Mouse (Mus musculus) forebrain, embryonic 10.5 days (tissue): ENCODE data around the gene Klf9. TPM values are rescaled to one million over a fixed set of nuclear protein-coding genes. Genes with fewer than 3 reads are reported as not detected.

Experiments used
- DNase-seq: peaks from one replicate; pipeline ENCODE4 v3.0.0-alpha.2; 2017; ENCODE audit warnings: low spot score; ENCODE audit errors: extremely low spot score
- H3K27ac ChIP-seq: fragments of 300-500 bp; sonication (generic); 2 replicates; pipeline ENCODE4 v1.5.1; 2016; ENCODE audit warnings: mild to moderate bottlenecking
- H3K27me3 ChIP-seq: fragments of 300-500 bp; sonication (generic); 2 replicates; pipeline ENCODE4 v1.6.1; 2016; ENCODE audit warnings: mild to moderate bottlenecking; ENCODE audit not compliant: poor library complexity, severe bottlenecking
- H3K36me3 ChIP-seq: fragments of 300-500 bp; sonication (generic); replicated peaks from 2 replicates; pipeline ENCODE4 v1.6.1; 2016; ENCODE audit warnings: mild to moderate bottlenecking, moderate library complexity
- H3K4me1 ChIP-seq: fragments of 300-500 bp; sonication (generic); 2 replicates; pipeline ENCODE4 v1.6.1; 2016
- H3K4me3 ChIP-seq: fragments of 300-500 bp; sonication (generic); 2 replicates; pipeline ENCODE4 v1.5.1; 2016; ENCODE audit warnings: mild to moderate bottlenecking, moderate library complexity
- H3K9me3 ChIP-seq: fragments of 300-500 bp; sonication (generic); 2 replicates; pipeline ENCODE4 v1.6.1; 2016; ENCODE audit warnings: mild to moderate bottlenecking, moderate library complexity
- WGBS: fragments of 180-500 bp; shearing (Covaris S2); methylation state at CpG from one replicate; pipeline ENCODE4 v1.1.7; 2016; 5-methylcytosine and 5-hydroxymethylcytosine counted together
- polyA plus RNA-seq: library from polyadenylated mRNA; unstranded; fragments of >200 nt; fragmentation: Nextera tagmentation; extraction: Ambion mirVana; gene quantifications from 2 replicates; pipeline ENCODE4 v1.2.1, GENCODE M21; 2016

Klf9 gene
- polyA plus RNA-seq, result 0.81 and 0.95 TPM in 2 replicates

DNA sequence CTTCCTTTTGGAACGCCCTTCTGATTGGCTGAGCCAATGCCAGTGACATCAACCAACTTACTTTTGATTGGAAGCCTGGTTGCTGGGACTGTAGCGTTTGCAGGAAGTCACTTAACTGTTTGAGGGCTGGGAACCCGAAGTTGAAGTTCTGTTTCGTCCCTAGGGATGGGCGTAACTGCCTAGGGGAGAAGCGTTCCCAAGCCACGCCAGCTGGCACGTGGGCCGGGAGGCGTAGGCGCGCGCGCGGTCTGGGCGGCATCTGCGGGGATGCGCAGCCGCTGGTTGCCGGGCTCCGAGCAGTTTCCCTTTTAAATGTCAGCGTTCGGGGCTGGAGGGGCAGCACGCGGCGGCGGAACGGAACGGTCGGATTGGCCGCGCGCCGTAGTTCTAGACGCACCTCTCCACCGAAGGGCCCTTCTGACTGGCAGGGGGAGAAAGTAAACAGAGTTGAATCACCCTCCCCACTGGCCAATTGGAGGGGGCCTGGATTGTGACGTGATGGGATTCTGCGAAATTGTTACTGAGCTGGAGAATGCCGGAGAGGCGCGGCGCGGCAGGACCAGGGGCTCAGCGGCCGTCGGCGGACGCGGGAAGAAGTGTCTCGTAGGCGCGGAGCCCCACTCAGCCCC lies at the start of gene Klf9:
Klf9 (plus strand) TSS at position 538 of the 629 bp plus-strand sequence.
- H3K27ac ChIP-seq, result peak within 1 kb of the TSS; percentile 83
- WGBS, result under 1% methylated on average over 52 of the region's 52 CpGs
- peak; percentile 87 for DNase-seq
- peak within 1 kb of the TSS; percentile 67 for H3K4me3 ChIP-seq
- H3K4me1 ChIP-seq, result peaks cover 33% of the 10 kb centered on the region
- H3K27me3 ChIP-seq, result peaks cover 80% of the 10 kb centered on the region
- no peaks in the 10 kb centered on the region for H3K9me3 ChIP-seq
- no peaks in the 10 kb centered on the region for H3K36me3 ChIP-seq

DNA sequence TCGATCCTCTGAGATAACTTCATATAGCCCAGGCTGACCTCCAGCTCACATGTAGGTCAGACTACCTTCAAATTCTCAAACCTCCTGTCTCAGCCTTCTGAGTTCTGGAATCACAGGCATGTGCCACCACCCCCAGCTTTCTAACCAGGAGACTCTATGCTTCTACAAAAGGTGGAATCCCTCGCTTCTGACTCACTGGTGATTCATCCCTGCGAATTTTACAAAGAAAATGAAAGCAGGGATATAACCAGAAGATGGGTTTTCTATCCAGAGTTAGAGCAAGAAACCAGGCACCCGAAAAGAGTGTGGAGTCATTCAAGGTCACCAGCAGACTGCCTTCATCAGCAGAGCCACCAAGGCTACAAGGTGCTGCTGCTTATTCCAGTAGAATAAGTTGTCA lies 49.4 kb upstream of the Klf9 start:
- DNase-seq, result no peak
- Histone ChIP-seq H3K27ac (no peak overlapping the region), H3K4me1 (no peaks in the 10 kb centered on the region), H3K9me3 (no peaks in the 10 kb centered on the region), H3K36me3 (no peaks in the 10 kb centered on the region), H3K4me3 (no peak overlapping the region), H3K27me3 (no peaks in the 10 kb centered on the region)
- WGBS, result 94% methylated on average over 4 of the region's 4 CpGs

DNA sequence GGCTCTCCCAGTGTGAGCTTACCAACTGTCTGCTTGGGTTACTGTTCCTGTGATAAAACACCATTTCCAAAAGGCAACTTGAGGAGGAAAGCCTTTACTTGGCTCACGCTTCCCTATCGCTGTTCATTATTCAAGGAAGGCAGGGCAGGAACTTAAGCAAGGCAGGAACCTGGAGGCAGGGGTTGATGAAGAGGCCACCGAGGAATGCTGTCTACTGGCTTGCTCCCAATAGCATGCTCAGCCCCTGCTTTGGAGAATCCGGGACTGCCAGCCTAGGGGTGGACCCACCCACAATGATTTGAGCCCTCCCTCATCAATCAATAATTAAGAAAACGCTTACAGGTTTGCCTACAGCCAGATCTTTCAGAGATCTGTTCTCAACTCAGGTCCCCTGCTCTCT lies 47.5 kb upstream of the Klf9 start:
- H3K9me3 ChIP-seq, result no peaks in the 10 kb centered on the region
- H3K27ac ChIP-seq, result no peak overlapping the region
- no peaks in the 10 kb centered on the region for H3K36me3 ChIP-seq
- no peak for DNase-seq
- H3K4me3 ChIP-seq, result no peak overlapping the region
- 93% methylated on average over 5 of the region's 5 CpGs for WGBS
- no peaks in the 10 kb centered on the region for H3K4me1 ChIP-seq
- no peaks in the 10 kb centered on the region for H3K27me3 ChIP-seq

DNA sequence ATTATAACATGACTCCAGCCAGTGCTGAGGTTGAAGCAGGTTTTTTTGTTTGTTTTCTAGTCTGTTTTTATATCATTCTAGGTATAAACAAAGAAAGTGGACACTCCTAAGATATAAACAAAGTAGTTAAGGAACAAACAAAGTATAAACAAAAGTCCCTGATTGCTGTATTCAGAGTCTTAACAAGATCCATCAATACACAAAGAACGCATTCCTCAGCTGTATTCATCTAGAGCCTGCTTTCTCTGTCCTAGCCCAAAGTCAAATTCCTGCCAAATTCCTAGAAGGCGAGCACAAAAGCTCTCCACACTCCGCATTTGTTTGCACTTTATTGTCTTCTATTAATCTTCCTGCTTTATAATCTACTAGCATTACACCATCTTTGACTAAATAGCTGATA lies 46.1 kb upstream of the Klf9 start:
- DNase-seq, result no peak
- no peaks in the 10 kb centered on the region for H3K9me3 ChIP-seq
- H3K27ac ChIP-seq, result no peak overlapping the region
- no peaks in the 10 kb centered on the region for H3K36me3 ChIP-seq
- 53% methylated on average over 3 of the region's 3 CpGs for WGBS
- no peak overlapping the region for H3K4me3 ChIP-seq
- no peaks in the 10 kb centered on the region for H3K27me3 ChIP-seq
- no peaks in the 10 kb centered on the region for H3K4me1 ChIP-seq

DNA sequence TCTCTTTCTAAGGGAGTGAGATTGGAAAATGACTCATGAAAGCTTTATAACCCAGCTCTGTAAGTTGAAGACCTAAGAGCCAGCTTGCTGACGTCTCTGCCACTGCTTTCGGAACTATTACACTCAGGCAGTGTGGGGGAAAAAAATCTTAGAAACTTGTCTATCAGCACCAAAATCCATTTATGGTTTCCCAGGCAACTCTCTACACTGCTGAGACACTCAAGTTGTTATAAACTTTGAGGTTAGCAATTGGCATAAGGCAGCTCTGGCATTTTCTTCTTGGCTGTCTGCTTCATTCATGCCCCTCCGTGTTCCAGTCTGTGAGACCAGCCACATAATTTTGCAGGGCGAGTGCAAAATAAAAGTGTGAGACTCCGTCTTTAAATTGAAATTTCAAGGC lies 34.2 kb upstream of the Klf9 start:
- 86% methylated on average over 5 of the region's 5 CpGs for WGBS
- Histone ChIP-seq H3K4me1 (no peaks in the 10 kb centered on the region), H3K4me3 (no peak overlapping the region), H3K36me3 (no peaks in the 10 kb centered on the region), H3K27me3 (no peaks in the 10 kb centered on the region), H3K9me3 (no peaks in the 10 kb centered on the region), H3K27ac (no peak overlapping the region)
- DNase-seq, result no peak

- Histone ChIP-seq H3K27ac (no peak overlapping the region), H3K36me3 (no peaks in the 10 kb centered on the region), H3K27me3 (no peaks in the 10 kb centered on the region), H3K4me3 (no peak overlapping the region), H3K9me3 (no peaks in the 10 kb centered on the region), H3K4me1 (no peaks in the 10 kb centered on the region)
- 78% methylated on average over 2 of the region's 2 CpGs for WGBS
- no peak for DNase-seq
These were observed 33.7 kb upstream of the Klf9 start for GRCm38 (mm10) chr19:23107335-23107734.

DNA sequence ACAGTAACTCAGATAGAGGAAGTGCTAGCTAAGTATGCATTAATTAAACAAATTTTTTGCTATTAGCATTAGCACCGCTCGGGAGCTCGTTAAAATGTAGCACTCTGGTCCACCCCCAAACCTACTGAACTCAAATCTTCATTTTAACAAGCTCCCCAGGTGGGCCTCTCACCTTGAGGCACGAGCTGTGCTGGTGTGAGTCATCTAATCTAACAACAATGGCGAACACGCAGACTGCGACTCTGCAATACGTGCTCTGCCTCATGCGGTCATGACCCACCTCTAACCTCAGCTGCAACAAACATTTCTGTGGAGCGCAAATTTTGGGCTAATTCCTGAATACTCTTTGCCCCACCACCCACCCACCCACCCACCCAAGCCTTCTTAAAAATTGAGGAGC lies 19.2 kb upstream of the Klf9 start:
- no peaks in the 10 kb centered on the region for H3K9me3 ChIP-seq
- no peaks in the 10 kb centered on the region for H3K36me3 ChIP-seq
- no peaks in the 10 kb centered on the region for H3K27me3 ChIP-seq
- no peak overlapping the region for H3K4me3 ChIP-seq
- DNase-seq, result no peak
- peaks cover 5% of the 10 kb centered on the region for H3K4me1 ChIP-seq
- 28% methylated on average over 10 of the region's 10 CpGs for WGBS
- no peak overlapping the region for H3K27ac ChIP-seq

DNA sequence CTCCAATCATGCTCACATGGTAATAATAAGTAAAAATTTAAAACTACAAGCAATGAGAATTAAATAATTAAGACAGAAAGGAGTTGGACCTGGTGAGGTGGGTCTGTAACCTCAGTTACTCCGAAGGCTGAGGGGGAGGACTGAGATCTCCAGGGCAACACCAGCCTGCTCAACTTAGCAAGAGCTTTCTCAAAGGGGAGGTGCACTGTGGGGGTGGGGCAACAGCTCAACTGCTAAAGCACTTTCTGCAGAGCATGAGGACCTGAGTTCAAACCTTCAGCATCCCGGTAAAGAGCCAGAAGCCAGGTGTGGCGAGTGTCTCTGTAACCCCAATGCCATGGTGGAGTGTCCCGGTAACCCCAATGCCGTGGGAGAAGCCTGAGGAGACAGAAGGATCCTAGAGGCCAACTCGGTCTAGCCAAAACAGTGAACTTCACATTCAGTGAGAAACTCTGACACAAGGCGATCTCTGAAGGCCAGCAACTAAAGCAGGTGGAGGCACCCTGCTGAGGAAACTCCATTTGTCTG lies 16.9 kb upstream of the Klf9 start:
- WGBS, result 81% methylated on average over 7 of the region's 7 CpGs
- Histone ChIP-seq H3K9me3 (no peaks in the 10 kb centered on the region), H3K36me3 (no peaks in the 10 kb centered on the region), H3K4me3 (no peak overlapping the region), H3K27ac (no peak overlapping the region), H3K27me3 (no peaks in the 10 kb centered on the region), H3K4me1 (peaks cover 5% of the 10 kb centered on the region)
- no peak for DNase-seq

DNA sequence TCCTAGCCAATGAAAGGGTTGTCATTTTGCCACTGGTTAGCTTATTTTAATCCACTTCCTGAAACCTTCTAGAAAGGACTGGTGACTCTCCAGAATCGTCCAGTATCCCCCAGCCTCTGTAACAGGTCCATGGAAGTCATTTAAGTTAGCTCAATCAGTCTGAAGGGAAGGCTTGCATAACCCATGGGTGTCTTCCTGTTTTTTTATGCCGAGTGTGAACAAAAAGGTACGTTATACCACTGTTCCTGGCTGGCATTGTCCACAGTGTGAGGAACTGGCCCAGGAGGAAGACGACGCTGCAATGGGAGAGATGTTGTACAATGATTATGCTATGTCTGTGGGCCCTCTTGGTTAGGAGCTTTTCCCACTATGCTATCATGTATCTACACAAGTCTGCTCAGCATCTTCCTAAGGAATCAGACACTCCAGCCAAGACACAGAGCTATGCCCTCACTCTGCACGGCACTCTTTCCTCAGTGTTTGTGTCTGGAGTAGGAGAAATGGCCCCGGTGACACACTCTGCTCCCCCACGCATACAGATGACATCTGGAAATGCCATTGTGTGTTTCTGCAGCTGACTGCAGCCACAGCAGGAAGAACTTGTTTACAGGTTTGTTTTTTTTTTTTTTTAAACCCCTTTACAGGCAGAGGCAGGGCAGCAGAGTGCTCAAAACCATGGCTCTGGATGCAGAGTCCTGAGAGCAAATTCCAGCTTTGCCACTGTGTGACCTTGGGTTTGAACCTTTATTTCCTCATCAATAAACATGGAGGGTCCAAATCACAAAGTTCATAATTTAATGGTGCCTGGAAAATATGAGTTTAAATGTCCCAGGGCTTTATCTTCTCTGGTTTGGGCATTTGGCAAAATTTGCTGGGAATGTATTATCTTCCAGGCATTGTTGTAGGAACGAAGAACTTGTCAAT lies 15.5 kb upstream of the Klf9 start:
- Histone ChIP-seq H3K9me3 (no peaks in the 10 kb centered on the region), H3K4me1 (peaks cover 5% of the 10 kb centered on the region), H3K36me3 (no peaks in the 10 kb centered on the region), H3K4me3 (no peak overlapping the region), H3K27ac (no peak overlapping the region), H3K27me3 (0 out of 2 replicates have a peak, but pooled peaks cover 2% of the 10 kb centered on the region)
- WGBS, result 82% methylated on average over 9 of the region's 9 CpGs
- no peak for DNase-seq

GRCm38 (mm10) chr19:23129908-23130307 lies 11.1 kb upstream of the Klf9 start:
- Histone ChIP-seq H3K4me1 (peaks cover 22% of the 10 kb centered on the region), H3K36me3 (no peaks in the 10 kb centered on the region), H3K27me3 (peaks cover 45% of the 10 kb centered on the region), H3K27ac (no peak overlapping the region), H3K9me3 (no peaks in the 10 kb centered on the region), H3K4me3 (no peak overlapping the region)
- WGBS, result 91% methylated on average over 2 of the region's 2 CpGs
- DNase-seq, result no peak

GRCm38 (mm10) chr19:23132106-23132635 lies 8.9 kb upstream of the Klf9 start:
- H3K36me3 ChIP-seq, result no peaks in the 10 kb centered on the region
- H3K27me3 ChIP-seq, result peaks cover 68% of the 10 kb centered on the region
- DNase-seq, result no peak
- H3K27ac ChIP-seq, result no peak overlapping the region
- H3K9me3 ChIP-seq, result no peaks in the 10 kb centered on the region
- WGBS, result 52% methylated on average over 3 of the region's 3 CpGs
- peaks cover 42% of the 10 kb centered on the region for H3K4me1 ChIP-seq
- no peak overlapping the region for H3K4me3 ChIP-seq

DNA sequence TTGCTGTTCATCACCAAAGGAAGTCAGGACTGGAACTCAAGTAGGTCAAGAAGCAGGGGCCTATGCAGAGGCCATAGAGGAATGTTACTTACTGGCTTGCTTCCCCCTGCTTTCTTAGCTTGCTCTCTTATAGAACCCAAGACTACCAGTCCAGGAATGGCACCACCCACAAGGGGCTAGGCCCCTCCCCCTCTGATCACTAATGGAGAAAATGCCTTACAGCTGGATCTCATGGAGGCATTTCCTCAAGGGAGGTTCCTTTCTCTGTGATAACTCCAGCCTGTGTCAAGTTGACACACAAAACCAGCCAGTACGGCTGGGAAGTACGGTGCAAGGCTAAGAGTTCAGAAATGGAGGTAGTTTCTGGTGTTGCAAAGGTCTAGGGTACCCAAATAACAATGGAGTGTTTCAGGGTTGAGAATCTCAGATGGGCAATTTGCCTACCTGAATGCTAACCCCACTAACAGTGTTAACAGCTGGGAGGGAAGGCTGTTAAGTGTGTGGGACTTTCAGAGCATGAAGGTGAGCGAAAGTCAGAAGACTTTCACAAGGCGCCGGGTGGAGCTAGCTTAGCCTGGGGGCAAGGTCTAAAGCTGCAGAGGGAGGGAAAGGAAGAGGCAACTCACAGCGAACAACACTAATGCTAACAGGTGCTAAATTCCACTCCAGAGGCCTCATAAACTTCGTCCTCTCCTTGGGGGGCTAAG lies 8.2 kb upstream of the Klf9 start:
- Histone ChIP-seq H3K9me3 (no peaks in the 10 kb centered on the region), H3K4me3 (no peak overlapping the region), H3K4me1 (peaks cover 42% of the 10 kb centered on the region), H3K36me3 (no peaks in the 10 kb centered on the region), H3K27ac (no peak overlapping the region), H3K27me3 (peaks cover 75% of the 10 kb centered on the region)
- 13% methylated on average over 7 of the region's 7 CpGs for WGBS
- no peak for DNase-seq
